Mouse (Mus musculus) stomach, postnatal 0 days (tissue): ENCODE measurements around the gene Dnttip1.

Source experiments
- CTCF ChIP-seq: IDR thresholded peaks from 2 replicates; pipeline ENCODE4 v1.5.1; 2016; ENCODE audit warnings: antibody characterized with exemption, low read depth, mild to moderate bottlenecking, moderate library complexity
- EP300 ChIP-seq: optimal IDR thresholded peaks from 2 replicates; pipeline ENCODE3; 2016; ENCODE audit warnings: antibody characterized with exemption

DNA sequence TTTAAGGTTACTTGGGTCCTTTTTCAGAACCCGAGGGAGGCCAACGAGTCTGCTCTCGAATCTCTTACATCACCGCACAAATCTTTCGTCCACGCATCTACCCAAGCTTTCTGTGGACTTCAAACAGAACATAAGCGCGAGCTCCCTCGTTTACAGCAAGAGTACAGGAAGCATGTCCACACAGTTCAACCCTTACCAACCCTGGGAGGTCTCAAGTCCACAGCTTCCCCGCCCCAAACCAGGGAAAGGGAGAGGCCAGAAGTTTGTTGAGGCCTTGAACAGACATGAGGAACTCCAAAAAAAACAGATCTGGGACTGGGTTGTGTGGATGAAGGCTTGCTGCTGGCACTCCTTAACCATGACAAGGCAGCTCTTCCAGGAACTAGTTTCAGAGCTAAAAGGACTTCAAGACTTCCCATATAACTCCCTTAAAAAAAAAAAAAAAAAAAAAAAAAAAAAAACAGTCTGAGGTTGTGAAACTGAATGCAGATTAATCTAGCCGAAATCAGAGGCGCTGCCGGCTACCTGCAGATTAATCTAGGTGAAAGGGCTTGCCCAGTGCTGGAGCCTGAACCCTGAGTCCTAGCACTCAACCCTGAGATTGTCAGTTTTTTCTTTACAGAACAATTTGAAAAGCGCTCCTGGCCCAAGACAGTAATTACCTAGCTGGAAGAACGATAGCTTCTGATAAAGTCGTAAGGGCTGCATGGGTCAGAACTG, 57.6 kb downstream of the Dnttip1 start:
- TF ChIP-seq CTCF (no peak), EP300 (no peak)
